Mouse (Mus musculus): ENCODE measurements around the gene C1s1. TPM values are rescaled to one million over a fixed set of nuclear protein-coding genes. Genes with fewer than 3 reads are reported as not detected.
A peak's percentile ranks its signal among the peaks of the same experiment; 100 is the strongest.
"Not testable (repeated sequence)": the region's sequence is repeated elsewhere in the genome, so short reads cannot be mapped to it uniquely, and the experiment has no call there.

Gene C1s1
- total RNA-seq, 2 experiments from 2014 or later: 48.1 to 66.6 TPM

DNA sequence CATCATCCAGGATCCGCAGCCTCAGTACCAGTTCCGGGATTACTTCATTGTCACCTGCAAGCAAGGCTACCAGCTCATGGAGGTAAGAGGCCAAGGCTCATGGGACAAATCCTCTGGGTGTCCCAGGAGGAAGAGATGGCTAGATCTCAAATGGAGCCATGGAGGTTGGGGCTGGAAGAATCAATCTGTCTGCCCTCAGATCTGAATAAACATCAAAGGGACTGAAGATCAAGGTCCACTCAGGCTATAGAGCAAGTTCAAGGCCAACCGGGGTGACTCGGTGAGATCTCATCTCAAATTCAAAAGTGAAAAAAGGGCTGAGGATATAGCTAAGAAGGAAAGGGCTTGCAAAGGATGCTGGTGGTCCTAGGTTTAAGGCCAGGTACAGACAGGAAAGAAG lies 24.4 kb downstream of the C1s1 start:
- not testable (repeated sequence) for DNase-seq (ENCODE audit: low spot score in 2 of 2)

DNA sequence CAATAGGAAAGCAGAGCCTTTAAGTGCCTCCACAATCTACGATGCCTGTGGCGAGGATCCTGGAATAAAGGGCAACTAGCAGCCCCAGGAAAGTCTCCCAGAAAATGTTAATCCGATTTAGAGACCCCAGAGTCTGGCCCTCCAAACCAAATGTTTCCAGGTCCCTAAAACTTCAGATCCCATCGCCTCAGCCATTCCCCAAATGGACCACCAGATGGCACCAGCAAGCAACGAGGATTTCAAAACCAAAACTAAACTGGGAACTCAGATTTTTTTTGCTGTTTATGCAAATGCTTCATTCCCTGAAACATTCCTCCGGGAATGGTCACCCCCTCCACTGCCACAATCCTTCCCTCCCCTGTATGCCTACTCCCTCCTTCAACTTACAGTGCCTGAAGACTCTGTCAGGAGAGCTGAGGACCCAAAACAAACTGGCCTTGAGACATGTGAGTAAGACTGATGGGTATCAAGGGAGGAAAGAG lies 29.8 kb downstream of the C1s1 start, which contains the start of gene C1ra:
Gene C1ra (plus strand): TSS at position 51 of the 482 bp plus-strand sequence.
- peak in 1 of 2 experiments; percentile 60 for DNase-seq (ENCODE audit: low spot score in 2 of 2)

- no peak for DNase-seq (ENCODE audit: low spot score in 2 of 2)
Measured at GRCm38 (mm10) chr6:124511936-124512335, 30.2 kb downstream of the C1s1 start.

GRCm38 (mm10) chr6:124509192-124509591 lies 33.0 kb downstream of the C1s1 start:
- DNase-seq (ENCODE audit: low spot score in 2 of 2): not testable (repeated sequence)

GRCm38 (mm10) chr6:124508292-124508691 lies 33.9 kb downstream of the C1s1 start:
- no peak for DNase-seq (ENCODE audit: low spot score in 2 of 2)

DNA sequence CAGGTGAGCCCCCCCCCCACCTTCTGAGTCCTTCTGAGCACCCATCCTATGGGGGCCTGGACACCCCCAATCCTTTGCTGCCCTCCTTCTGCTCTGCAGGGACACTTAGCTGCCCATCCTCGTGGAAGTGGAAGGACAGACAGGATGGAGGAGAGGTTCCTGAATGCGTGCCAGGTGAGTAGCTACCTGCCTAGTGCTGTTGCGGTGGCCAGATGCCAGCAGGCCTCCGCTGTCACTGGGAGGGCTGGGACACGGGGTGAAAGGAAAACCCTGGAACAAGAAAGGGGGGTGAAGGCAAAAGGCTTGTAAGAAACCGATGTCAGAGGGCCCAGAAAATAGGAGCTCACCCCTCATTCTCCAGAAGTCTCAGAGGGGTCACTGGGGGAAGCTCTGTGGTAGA lies 35.2 kb downstream of the C1s1 start:
- no peak for DNase-seq (ENCODE audit: low spot score in 2 of 2)

DNA sequence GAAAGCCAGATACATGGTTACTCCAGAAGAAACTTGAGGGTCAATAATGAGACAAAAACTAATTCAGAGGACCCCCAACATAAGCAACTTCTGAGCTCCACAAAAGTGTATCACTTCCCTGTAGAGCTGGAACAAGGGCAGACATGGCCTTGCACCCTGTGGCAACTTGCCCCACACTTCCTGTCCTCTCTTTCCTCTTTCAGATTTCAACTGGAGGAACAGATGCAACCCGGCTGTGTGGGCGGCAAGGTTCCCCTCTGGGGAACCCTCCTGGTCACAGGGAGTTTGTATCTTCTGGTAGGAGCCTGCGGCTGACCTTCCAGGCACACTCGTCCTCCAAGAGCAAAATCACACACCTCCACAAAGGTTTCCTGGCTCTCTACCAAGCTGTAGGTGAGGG lies 37.1 kb downstream of the C1s1 start:
- no peak for DNase-seq (ENCODE audit: low spot score in 2 of 2)

GRCm38 (mm10) chr6:124502021-124502420 lies 40.1 kb downstream of the C1s1 start:
- DNase-seq (ENCODE audit: low spot score in 2 of 2): no peak

- no peak for DNase-seq (ENCODE audit: low spot score in 2 of 2)
Measured at GRCm38 (mm10) chr6:124501473-124501872, 40.7 kb downstream of the C1s1 start.

- no peak for DNase-seq (ENCODE audit: low spot score in 2 of 2)
Measured at GRCm38 (mm10) chr6:124499914-124500566, 42.1 kb downstream of the C1s1 start.

DNA sequence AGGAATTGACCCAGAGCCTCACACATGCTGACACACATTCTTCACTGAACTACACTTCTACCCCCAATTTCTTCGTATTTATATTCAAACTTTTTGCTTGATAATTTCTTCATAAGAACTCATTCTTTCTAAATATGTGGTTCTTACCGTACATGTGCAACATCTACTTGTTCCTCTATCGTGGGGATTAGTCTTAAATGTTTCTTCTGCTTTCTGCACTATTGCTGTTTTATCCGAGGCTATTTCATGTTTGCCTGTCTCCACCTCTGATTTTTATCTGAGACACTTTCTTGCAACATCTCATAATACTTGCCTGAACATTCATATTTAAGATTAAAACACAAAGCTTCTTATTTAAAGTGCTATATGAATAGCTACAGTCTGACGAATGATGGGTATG lies 46.1 kb downstream of the C1s1 start:
- no peak for DNase-seq (ENCODE audit: low spot score in 2 of 2)

- no peak for DNase-seq (ENCODE audit: low spot score in 2 of 2)
Measured at GRCm38 (mm10) chr6:124493886-124494285, 48.3 kb downstream of the C1s1 start.

DNA sequence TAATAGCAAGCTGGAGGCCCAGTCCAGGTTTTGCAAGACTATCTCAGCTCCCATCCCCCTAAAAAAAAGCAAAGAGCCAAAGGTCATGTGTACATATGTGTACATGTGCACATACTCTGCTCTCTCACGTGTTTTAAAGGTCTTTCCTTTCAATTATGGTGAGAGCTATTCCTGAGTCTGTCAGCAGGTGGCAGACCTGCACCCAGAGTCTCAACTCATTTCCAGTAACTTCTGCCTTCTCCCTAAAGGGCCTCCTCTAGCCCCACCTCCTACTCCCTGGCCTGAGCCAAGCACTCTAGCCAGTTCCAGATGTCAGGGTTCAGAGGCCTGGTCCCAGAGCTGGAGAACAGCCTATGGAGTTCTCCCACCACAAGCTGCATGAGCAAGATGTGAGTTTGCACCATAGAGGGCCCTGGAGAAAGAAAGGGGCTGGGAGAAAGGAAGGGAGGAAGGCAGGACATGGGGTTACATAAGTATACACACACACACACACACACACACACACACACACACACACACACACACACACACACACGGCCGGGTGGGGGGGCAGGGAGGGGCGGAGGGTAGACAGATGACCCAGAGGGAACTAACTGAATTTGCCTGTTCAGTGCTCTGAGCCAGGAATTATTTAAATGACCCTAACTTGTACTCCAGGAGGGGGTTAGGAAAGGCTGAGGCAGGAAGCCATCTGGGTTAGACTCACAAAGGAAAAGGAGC lies 49.2 kb downstream of the C1s1 start, which contains the start of gene C1rl:
Gene C1rl (plus strand): TSS at position 272 of the 720 bp plus-strand sequence.
- peak in 1 of 2 experiments; percentile 72 for DNase-seq (ENCODE audit: low spot score in 2 of 2)

- DNase-seq (ENCODE audit: low spot score in 2 of 2): no peak
Measured at GRCm38 (mm10) chr6:124491427-124491826, 50.7 kb downstream of the C1s1 start.

DNA sequence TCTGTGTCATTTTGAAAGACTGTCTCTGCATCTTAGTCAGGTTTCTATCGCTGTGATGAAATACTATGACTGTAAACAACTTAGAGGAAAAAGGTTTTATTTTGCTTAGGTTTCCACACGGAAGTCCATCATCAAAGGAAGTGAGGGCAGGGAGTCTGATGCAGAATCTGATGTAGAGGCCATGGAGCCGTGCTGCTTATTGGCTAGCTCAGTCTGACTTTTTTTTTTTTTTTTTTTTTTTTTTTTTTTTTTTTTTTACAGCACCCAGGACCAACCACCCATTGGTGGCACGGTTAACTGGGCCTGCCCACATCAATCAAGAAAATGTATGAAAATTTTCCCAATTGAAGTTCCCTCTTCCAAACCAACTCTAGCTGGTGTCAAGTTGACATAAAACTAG lies 53.2 kb downstream of the C1s1 start:
- no peak for DNase-seq (ENCODE audit: low spot score in 2 of 2)

DNA sequence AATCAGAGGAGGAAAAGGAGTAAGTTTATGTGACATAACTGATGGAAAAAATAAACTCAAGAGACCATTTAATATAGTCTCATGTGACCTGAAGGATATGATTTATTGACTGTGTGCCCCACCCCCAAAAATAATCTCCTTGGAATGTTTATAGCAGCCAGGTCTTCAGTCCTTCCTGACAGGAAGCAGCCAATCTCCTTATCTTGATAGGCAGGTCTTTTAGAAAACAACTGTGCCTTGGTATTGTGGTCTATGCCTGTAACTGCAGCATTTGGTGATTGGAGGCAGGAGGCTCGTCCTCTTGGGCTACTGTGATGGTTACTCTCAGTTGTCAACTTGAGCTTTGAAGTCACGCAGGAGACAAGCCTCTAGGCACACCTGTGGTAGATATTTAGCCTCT lies 54.6 kb downstream of the C1s1 start:
- no peak for DNase-seq (ENCODE audit: low spot score in 2 of 2)

GRCm38 (mm10) chr6:124485414-124486144 lies 56.6 kb downstream of the C1s1 start:
- no peak for DNase-seq (ENCODE audit: low spot score in 2 of 2)

DNA sequence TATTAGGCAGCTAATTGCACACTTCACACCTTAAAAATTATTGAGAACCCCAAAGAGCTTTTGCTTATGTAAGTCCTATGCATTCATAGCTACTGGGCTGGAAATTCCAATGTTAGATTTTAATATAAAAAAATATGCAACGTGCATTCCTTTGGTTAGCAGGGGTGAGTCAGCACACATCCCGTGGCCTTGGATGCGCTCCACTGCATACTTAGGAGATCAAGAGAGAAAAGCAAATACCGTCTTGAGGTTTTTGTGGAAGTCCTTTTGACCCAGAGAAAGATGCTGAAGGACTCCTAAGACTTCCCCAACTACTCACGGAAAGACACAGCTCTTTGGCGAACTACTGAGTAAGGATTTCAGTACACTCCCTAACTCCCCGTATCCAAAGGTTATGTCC lies 57.3 kb downstream of the C1s1 start:
- DNase-seq (ENCODE audit: low spot score in 2 of 2): no peak

GRCm38 (mm10) chr6:124483831-124484230 lies 58.3 kb downstream of the C1s1 start:
- not testable (repeated sequence) for DNase-seq (ENCODE audit: low spot score in 2 of 2)

DNA sequence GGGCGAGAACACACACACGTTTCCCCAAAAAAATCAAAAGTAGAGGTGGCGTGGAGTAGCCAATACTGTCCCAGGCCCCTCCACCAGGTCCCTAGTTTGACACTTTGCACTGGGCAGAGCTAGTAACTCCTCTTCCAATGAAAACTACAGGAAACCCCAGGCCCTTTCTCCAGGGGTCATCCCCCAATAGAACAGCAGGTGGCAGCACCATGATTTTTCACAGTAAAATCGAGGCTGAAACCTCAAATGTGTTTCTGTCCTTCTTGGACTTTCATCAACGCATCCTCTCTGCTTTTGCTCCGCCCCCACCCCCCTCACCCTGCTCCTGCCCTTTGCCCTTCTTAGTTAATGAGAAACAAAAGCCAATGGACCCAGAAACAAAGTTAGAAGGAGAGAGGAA lies 60.6 kb downstream of the C1s1 start:
- DNase-seq (ENCODE audit: low spot score in 2 of 2): no peak

All from adrenal gland, postnatal 4 days (tissue).